Mouse (Mus musculus) liver, embryonic 11.5 days (tissue): ENCODE data around the gene Pde5a. TPM values are rescaled to one million over a fixed set of nuclear protein-coding genes. Genes with fewer than 3 reads are reported as not detected.

Source experiments
- ATAC-seq: fragments of 200-750 bp; cut with Nextera tagmentation; replicated peaks from 2 replicates; pipeline ENCODE4 v1.8.0; 2017; ENCODE audit warnings: moderate number of reproducible peaks, mild to moderate bottlenecking, moderate TSS enrichment, moderate library complexity; ENCODE audit not compliant: low FRiP score
- DNase-seq: peaks from one replicate; pipeline ENCODE4 v3.0.0-alpha.2; 2017; ENCODE audit warnings: low spot score
- H3K27ac ChIP-seq: fragments of 300-500 bp; sonication (generic); 2 replicates; pipeline ENCODE4 v1.5.1; 2014; ENCODE audit warnings: mild to moderate bottlenecking, low read depth, low read length, control low read depth
- H3K27me3 ChIP-seq: fragments of 300-500 bp; sonication (generic); replicated peaks from 2 replicates; pipeline ENCODE4 v1.6.1; 2014; ENCODE audit warnings: low read length, mixed read lengths; ENCODE audit not compliant: control insufficient read depth, insufficient read depth
- H3K36me3 ChIP-seq: fragments of 300-500 bp; sonication (generic); 2 replicates; pipeline ENCODE4 v1.6.1; 2014; ENCODE audit warnings: mild to moderate bottlenecking, low read length, moderate library complexity, mixed read lengths; ENCODE audit not compliant: control insufficient read depth, insufficient read depth
- H3K4me1 ChIP-seq: fragments of 300-500 bp; sonication (generic); replicated peaks from 2 replicates; pipeline ENCODE4 v1.6.1; 2014; ENCODE audit warnings: low read length, mixed read lengths; ENCODE audit not compliant: control insufficient read depth, insufficient read depth
- H3K4me2 ChIP-seq: fragments of 300-500 bp; sonication (generic); 2 replicates; pipeline ENCODE4 v1.6.1; 2014; ENCODE audit warnings: mild to moderate bottlenecking, control low read depth, moderate library complexity
- H3K4me3 ChIP-seq: fragments of 300-500 bp; sonication (generic); 2 replicates; pipeline ENCODE4 v1.5.1; 2014; ENCODE audit warnings: low read depth, low read length, control low read depth
- H3K9ac ChIP-seq: fragments of 300-500 bp; sonication (generic); 2 replicates; pipeline ENCODE4 v1.6.1; 2014; ENCODE audit warnings: low read depth, low read length, control low read depth
- H3K9me3 ChIP-seq: fragments of 300-500 bp; sonication (generic); 2 replicates; pipeline ENCODE4 v1.6.1; 2016; ENCODE audit warnings: low read length, inconsistent platforms, mixed read lengths; ENCODE audit not compliant: control insufficient read depth
- WGBS: fragments of 180-500 bp; shearing (Covaris S2); extraction: QIAGEN DNeasy Blood & Tissue Kit; methylation state at CpG from one replicate; pipeline ENCODE4 v1.1.7; 2014; 5-methylcytosine and 5-hydroxymethylcytosine counted together
- polyA plus RNA-seq: library from polyadenylated mRNA; unstranded; fragments of >200 nt; fragmentation: Nextera tagmentation; extraction: Ambion mirVana; gene quantifications from 2 replicates; pipeline ENCODE4 v1.2.1, GENCODE M21; 2014

The Pde5a gene
- polyA plus RNA-seq, 1 experiment from 2014 or later, result 4.9 TPM

DNA sequence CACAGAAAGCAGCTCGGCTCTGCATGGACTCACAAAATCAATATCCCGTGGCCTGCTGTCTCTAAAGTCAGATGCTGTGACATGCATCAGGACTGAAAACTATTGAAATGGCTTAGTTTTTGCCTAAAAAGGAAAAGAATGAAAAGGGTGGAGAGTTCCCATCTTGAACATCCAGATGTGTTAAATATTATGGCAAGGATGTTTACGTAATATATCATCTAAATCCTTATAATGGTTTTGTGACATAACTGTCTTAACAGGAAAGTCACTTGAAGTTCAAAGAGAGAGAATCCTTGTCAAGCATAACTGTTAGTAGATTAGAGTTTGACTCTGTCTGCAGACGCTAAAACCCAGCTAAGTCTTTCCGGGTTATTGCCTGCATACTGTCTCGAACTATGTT lies 20.3 kb upstream of the Pde5a start:
- Histone ChIP-seq H3K4me3 (no peak overlapping the region), H3K4me1 (no peaks in the 10 kb centered on the region), H3K27me3 (no peaks in the 10 kb centered on the region), H3K4me2 (no peak overlapping the region), H3K9ac (no peak overlapping the region), H3K9me3 (no peaks in the 10 kb centered on the region), H3K36me3 (no peaks in the 10 kb centered on the region), H3K27ac (no peak overlapping the region)
- DNase-seq (no peak), ATAC-seq (no peak)
- WGBS, result 81% methylated on average over 6 of the region's 6 CpGs

GRCm38 (mm10) chr3:122710141-122710540 lies 18.6 kb upstream of the Pde5a start:
- H3K4me2 ChIP-seq, result no peak overlapping the region
- WGBS, result 76% methylated on average over 3 of the region's 3 CpGs
- no peaks in the 10 kb centered on the region for H3K36me3 ChIP-seq
- no peaks in the 10 kb centered on the region for H3K27me3 ChIP-seq
- H3K9me3 ChIP-seq, result no peaks in the 10 kb centered on the region
- H3K4me3 ChIP-seq, result no peak overlapping the region
- DNase-seq, result no peak
- no peak for ATAC-seq
- no peak overlapping the region for H3K9ac ChIP-seq
- no peaks in the 10 kb centered on the region for H3K4me1 ChIP-seq
- H3K27ac ChIP-seq, result no peak overlapping the region

GRCm38 (mm10) chr3:122718631-122719030 lies 10.1 kb upstream of the Pde5a start:
- WGBS, result 48% methylated on average over 2 of the region's 2 CpGs

DNA sequence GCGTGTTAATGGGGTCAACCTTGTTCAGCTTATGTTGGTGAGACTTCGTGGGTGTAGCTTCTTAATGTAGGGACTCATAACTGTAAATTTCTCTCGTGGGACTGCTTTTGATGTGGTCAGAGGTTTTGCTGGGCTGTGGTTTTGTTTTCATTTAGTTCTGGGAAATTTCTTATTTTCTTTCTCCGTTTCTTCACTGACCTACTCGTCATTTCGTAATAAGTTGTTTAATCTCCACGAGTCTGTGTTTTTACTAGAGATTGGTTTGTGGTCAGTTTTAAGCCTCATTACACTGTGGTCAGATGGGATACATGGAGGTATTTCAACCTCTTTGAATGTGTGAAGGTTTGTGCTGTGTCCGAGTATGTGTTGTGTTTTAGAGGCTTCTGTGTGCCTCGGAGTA lies 7.2 kb upstream of the Pde5a start:
- WGBS, result 65% methylated on average over 9 of the region's 9 CpGs
- Histone ChIP-seq H3K36me3 (no peaks in the 10 kb centered on the region), H3K4me2 (no peak overlapping the region), H3K4me1 (no peaks in the 10 kb centered on the region), H3K9ac (no peak overlapping the region), H3K9me3 (no peaks in the 10 kb centered on the region), H3K27me3 (no peaks in the 10 kb centered on the region), H3K27ac (no peak overlapping the region), H3K4me3 (no peak overlapping the region)
- ATAC-seq (no peak), DNase-seq (no peak)

More at GRCm38 (mm10) chr3:122718631-122719030, 10.1 kb upstream of the Pde5a start:
- ATAC-seq (no peak), DNase-seq (no peak)
- H3K27me3 ChIP-seq, result no peaks in the 10 kb centered on the region
- no peak overlapping the region for H3K27ac ChIP-seq
- H3K36me3 ChIP-seq, result no peaks in the 10 kb centered on the region
- no peaks in the 10 kb centered on the region for H3K9me3 ChIP-seq
- H3K4me1 ChIP-seq, result no peaks in the 10 kb centered on the region
- no peak overlapping the region for H3K4me2 ChIP-seq
- H3K9ac ChIP-seq, result no peak overlapping the region
- H3K4me3 ChIP-seq, result no peak overlapping the region

DNA sequence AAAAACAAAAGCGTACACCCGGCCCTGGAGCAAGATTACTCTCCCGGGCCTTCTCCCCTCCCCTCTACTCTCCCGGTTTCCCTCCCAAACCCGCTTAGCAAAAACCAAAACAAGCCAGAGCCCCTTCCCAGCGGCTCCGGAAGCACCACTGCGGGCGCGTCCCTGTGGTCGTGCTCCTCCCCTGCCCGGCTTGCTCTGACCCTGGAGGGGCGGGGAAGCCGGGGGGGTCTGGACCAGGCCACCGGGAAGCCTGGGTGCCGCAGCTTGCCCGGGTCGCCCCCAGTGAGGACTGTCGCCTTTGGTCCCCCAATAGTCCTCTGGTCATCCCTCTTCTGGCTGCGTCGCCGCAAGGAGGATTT lies 833 bp downstream of the Pde5a start:
- Histone ChIP-seq H3K27ac (peak overlapping the region; percentile 88), H3K9me3 (no peaks in the 10 kb centered on the region), H3K9ac (peak overlapping the region; percentile 61), H3K4me1 (peaks cover 3% of the 10 kb centered on the region), H3K4me2 (peak overlapping the region; percentile 88), H3K4me3 (peak overlapping the region; percentile 71), H3K27me3 (no peaks in the 10 kb centered on the region), H3K36me3 (no peaks in the 10 kb centered on the region)
- DNase-seq (no peak), ATAC-seq (peak; percentile 67)
- WGBS, result under 1% methylated on average over 22 of the region's 22 CpGs

DNA sequence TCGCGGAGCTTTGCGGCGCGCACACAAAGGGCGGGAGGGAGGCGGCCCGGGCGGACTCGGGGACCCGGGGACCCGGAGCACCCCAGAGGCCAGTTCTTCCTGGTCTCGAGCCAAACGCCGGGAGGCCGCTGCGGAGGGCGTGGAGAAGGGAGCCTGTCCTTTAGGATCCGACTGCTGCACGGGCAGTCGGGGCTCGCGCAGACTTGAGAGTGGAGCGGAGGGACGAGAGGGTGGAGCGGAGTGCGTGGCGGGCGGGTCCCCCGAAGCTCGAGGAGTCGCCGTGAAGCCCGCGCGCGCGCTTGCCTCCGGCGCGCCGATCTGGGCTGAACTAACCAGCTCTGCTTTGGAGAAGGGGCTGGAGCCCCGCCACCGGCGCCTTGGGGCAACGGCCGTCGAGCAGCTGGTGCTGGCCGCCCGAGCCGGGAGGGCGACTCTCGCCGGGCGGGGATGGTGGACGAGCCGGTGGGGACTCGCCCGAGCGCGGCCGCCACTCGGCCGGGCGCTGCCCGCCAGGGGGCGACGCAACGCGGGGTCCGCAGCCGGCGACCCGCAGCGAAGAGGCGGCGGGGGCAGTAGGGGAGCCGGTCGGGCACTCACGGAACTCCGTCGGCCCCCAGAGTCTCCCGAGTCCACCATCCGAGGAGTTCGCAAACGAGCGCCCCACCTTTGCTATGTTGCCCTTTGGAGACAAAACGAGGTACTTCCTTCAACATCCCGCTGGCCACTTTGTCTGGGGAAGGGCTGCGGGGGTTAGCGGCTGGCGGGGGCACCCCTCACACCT lies 1.4 kb downstream of the Pde5a start:
- peak; percentile 66 for ATAC-seq
- peak overlapping the region; percentile 88 for H3K4me2 ChIP-seq
- no peaks in the 10 kb centered on the region for H3K9me3 ChIP-seq
- peak overlapping the region; percentile 61 for H3K9ac ChIP-seq
- DNase-seq, result peak; percentile 81
- H3K27ac ChIP-seq, result peak overlapping the region; percentile 88
- H3K4me3 ChIP-seq, result peak overlapping the region; percentile 71
- WGBS, result 1% methylated on average over 90 of the region's 92 CpGs
- no peaks in the 10 kb centered on the region for H3K36me3 ChIP-seq
- no peaks in the 10 kb centered on the region for H3K27me3 ChIP-seq
- H3K4me1 ChIP-seq, result peaks cover 3% of the 10 kb centered on the region

GRCm38 (mm10) chr3:122730741-122731235 lies 2.0 kb downstream of the Pde5a start:
- H3K36me3 ChIP-seq, result no peaks in the 10 kb centered on the region
- H3K27me3 ChIP-seq, result no peaks in the 10 kb centered on the region
- peak overlapping the region; percentile 71 for H3K4me3 ChIP-seq
- DNase-seq, result no peak
- no peak for ATAC-seq
- H3K27ac ChIP-seq, result no peak overlapping the region
- H3K9ac ChIP-seq, result peak overlapping the region; percentile 61
- no peaks in the 10 kb centered on the region for H3K9me3 ChIP-seq
- peaks cover 3% of the 10 kb centered on the region for H3K4me1 ChIP-seq
- WGBS, result 2% methylated on average over 13 of the region's 13 CpGs
- H3K4me2 ChIP-seq, result peak overlapping the region; percentile 88

DNA sequence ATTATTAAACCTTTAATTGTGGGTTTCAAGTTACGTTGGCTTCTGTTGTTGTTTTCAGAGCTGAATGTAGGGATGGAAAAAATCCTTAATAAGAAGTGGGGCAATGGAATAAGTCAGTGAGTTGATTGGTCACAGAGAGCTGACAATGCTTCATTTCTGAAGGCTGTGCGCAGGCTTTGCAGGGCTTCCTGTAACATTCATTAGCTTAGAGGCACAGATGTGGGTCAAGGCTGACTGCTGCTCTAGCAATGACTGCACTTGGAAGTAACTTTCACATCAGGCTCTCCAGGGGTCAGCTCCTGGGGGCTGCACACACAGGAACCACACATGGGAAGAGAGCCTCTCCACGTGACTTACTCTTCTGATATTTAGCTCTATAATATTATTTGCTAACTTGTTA lies 5.1 kb downstream of the Pde5a start:
- ATAC-seq (no peak), DNase-seq (no peak)
- H3K4me2 ChIP-seq, result no peak overlapping the region
- WGBS, result 69% methylated on average over 3 of the region's 3 CpGs
- H3K4me3 ChIP-seq, result no peak overlapping the region
- no peak overlapping the region for H3K27ac ChIP-seq
- H3K9ac ChIP-seq, result no peak overlapping the region
- H3K4me1 ChIP-seq, result peaks cover 3% of the 10 kb centered on the region
- H3K27me3 ChIP-seq, result no peaks in the 10 kb centered on the region
- H3K9me3 ChIP-seq, result no peaks in the 10 kb centered on the region
- H3K36me3 ChIP-seq, result no peaks in the 10 kb centered on the region

- H3K9me3 ChIP-seq, result no peaks in the 10 kb centered on the region
- no peaks in the 10 kb centered on the region for H3K27me3 ChIP-seq
- H3K4me3 ChIP-seq, result no peak overlapping the region
- peaks cover 3% of the 10 kb centered on the region for H3K4me1 ChIP-seq
- no peak overlapping the region for H3K4me2 ChIP-seq
- no peak overlapping the region for H3K9ac ChIP-seq
- 78% methylated on average over 6 of the region's 6 CpGs for WGBS
- H3K27ac ChIP-seq, result no peak overlapping the region
- DNase-seq (no peak), ATAC-seq (no peak)
- H3K36me3 ChIP-seq, result no peaks in the 10 kb centered on the region
These were observed 5.6 kb downstream of the Pde5a start for GRCm38 (mm10) chr3:122734329-122734728.
